Mouse (Mus musculus): ENCODE data around the gene Phyhipl.

The Phyhipl gene

DNA sequence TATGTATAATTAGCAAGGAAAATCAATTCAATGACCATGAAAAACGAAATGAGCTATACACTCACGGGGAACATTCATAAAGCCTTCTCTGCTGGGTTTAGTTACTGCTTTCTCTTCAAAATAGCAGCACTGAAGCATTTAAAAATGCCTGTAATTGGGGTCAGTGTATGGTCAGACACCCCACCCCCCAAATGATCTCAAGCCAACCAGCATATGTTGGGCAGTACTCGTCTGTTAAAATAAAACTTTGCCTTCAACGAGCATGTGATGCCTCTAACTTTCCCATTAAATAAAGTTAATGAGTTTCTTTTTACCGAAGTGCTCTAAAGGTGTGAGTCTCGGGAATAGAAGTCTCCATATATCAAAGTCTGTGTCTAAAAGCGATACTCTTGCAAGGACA lies at the start of gene Phyhipl:
TSS of gene Phyhipl (minus strand) at position 138 of the 400 bp plus-strand sequence.
- DNase-seq (ENCODE audit: low spot score in 2 of 2): no peak

GRCm38 (mm10) chr10:70703211-70703610 lies 47.4 kb upstream of the Phyhipl start:
- DNase-seq (ENCODE audit: low spot score in 2 of 2): no peak

- no peak for DNase-seq (ENCODE audit: low spot score in 2 of 2)
These were observed 43.8 kb upstream of the Phyhipl start for GRCm38 (mm10) chr10:70699581-70699980.

- no peak for DNase-seq (ENCODE audit: low spot score in 2 of 2)
These were observed 42.2 kb upstream of the Phyhipl start for GRCm38 (mm10) chr10:70698014-70698413.

DNA sequence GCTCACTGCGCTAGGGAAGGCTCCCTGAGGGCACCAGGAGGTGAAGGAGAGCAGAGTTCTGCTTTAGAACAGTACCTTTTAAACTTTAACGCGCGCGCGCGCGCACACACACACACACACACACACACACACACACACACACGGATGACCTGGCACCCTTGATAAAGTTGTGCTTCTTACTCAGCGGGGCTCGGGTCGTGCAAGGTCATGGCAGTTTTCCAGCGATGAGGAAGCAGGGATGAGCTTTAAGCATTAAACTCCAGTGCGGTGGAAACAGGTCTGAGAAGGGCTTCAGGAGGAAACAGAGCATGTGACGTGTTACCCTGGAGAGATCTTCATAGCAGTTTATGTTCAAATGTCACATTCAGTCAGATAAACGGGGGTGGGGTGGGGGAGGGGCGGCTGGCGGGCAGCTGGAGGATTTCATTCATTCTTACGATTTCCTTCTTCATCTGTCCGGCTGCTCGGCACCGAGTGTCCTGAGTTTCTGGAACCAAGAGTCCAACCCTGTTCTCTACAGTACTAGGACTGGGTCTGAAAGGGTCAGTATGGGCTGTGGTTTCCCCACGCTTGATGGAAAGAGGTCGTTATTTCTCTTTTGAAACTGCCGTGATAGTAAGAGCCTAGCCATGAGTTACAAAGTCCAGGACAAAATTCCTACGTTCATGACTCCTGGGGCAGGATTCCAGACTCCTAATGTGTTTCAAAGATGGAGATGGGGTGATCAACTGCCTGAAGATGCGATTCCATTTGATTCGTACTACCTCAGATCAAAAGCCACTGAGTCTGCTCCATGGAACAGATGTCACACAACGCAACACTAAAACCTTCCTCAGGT lies 41.2 kb upstream of the Phyhipl start:
- DNase-seq (ENCODE audit: low spot score in 2 of 2): no peak

DNA sequence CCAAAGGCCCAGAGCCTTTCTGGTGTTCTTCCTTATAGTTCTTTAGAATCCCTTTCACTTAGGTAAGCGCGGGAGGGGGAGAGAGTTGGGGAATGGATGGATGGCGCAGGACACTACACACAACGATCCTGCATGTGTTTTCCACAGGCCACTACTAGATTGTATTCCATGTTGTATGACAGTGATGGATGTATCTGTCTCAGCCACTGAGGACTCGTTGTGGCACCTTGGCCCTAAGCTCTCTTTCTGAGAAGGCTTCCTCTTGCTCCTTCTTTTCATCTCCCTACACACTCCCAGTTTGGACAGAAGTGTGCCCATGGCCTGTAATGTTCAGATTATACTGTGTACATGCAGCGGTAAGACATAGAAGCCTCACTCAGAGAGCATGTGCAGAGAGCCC lies 33.6 kb upstream of the Phyhipl start:
- no peak for DNase-seq (ENCODE audit: low spot score in 2 of 2)

DNA sequence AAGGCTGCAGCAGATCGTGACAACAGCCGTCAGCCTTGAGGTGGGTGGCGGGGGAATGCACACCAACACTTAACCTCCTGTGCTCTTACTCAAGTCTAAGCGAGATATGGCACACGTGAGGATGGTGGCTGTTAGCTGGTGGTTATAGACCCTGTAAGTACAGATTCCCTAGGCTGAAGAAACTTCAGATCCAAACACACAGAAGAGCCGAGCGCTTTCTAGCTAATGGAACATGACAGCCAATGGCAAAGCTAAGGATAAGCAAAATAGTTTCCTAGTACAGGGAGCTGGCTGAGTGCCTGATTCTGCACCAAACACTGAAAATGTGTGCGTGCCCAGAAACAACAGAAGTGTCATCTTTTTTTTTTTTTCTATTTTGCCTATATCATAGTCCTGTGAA lies 33.1 kb upstream of the Phyhipl start:
- no peak for DNase-seq (ENCODE audit: low spot score in 2 of 2)

- DNase-seq (ENCODE audit: low spot score in 2 of 2): peak in 1 of 2 experiments; percentile 53
These were observed 31.4 kb upstream of the Phyhipl start for GRCm38 (mm10) chr10:70686941-70687703.

GRCm38 (mm10) chr10:70686505-70686904 lies 30.7 kb upstream of the Phyhipl start:
- DNase-seq (ENCODE audit: low spot score in 2 of 2): peak; percentile 79 to 85

DNA sequence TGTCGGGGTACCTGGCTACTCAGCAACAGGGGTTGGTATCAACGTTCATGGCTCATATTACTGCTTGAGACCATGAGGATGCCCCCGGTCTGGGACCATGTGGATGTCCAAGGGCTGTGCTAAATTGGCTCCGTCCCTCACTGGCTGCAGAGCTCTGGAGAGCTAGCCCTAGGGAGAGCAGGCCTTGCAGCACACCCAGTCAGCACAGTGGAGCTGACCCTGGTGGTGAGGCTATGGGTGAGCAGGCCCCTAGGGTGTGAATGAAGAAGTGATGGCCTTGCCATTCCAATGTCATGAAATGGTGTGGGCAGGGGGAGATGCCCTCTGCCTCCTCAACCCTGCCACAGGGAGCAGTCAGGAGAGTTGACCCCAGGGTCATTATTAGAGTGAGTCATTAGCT lies 27.7 kb upstream of the Phyhipl start:
- peak in 1 of 2 experiments; percentile 19 for DNase-seq (ENCODE audit: low spot score in 2 of 2)

DNA sequence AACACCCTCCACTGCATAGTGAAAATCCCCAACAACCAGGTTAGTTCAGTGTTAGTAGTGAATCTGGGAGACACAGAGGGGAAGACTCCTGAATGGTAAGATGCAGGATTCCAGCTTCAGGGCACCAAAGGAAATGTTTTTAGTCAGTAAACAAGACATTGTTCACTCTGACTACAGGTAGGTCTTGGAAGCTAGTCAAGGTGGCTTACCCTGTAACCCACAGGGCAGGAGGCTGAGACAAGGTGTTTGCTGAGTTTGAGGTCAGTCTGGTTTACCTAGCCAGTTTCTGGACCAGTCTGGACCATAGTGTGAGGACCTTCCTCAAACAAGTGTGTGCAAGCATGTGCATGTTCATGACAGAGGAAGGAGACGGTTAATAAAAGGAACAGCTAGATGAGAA lies 22.2 kb upstream of the Phyhipl start:
- peak in 1 of 2 experiments; percentile 12 for DNase-seq (ENCODE audit: low spot score in 2 of 2)

GRCm38 (mm10) chr10:70656272-70656671 lies 507 bp upstream of the Phyhipl start:
- DNase-seq (ENCODE audit: low spot score in 2 of 2): no peak

GRCm38 (mm10) chr10:70654655-70655054 lies 1.1 kb downstream of the Phyhipl start:
- peak in 1 of 2 experiments; percentile 13 for DNase-seq (ENCODE audit: low spot score in 2 of 2)

DNA sequence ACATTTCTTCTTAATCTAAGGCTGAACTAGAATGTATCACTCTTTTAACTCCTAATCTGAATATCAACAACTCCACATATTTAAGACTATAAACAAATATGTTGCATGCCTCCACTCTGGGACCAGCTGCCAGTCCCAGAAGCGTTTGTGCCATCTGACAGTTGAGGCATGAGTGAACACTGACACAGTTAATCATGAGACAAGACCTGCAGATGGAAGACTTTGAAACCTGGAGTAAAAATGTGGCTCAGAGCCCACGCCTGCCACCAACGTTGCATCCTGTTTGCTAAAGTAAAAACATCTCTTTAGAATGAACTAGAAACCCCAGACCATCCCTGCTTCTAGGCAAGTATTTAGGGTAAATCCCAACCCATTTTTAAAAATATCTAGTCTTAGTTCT lies 1.6 kb downstream of the Phyhipl start:
- DNase-seq (ENCODE audit: low spot score in 2 of 2): peak in 1 of 2 experiments; percentile 19

GRCm38 (mm10) chr10:70651769-70652648 lies 3.8 kb downstream of the Phyhipl start:
- no peak for DNase-seq (ENCODE audit: low spot score in 2 of 2)

DNA sequence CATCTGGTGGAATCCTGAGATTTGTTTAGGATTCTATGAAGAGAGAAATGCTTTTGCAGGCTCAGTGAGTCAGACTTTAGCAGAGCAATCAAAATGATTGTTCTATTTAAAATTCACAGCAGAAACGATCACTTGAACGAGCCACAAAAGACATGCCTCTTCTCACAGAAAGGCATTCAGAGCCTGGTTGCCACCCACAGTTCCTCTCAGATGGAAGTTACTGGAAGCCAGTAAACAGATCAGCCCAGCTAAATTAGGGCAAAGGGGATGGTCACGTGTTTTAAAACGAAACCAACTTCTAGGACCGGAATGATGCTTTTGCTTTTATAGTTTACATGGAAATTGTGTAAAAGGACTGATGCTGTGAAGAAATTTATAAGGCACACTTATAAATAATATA lies 6.9 kb downstream of the Phyhipl start:
- DNase-seq (ENCODE audit: low spot score in 2 of 2): peak; percentile 61 to 77

DNA sequence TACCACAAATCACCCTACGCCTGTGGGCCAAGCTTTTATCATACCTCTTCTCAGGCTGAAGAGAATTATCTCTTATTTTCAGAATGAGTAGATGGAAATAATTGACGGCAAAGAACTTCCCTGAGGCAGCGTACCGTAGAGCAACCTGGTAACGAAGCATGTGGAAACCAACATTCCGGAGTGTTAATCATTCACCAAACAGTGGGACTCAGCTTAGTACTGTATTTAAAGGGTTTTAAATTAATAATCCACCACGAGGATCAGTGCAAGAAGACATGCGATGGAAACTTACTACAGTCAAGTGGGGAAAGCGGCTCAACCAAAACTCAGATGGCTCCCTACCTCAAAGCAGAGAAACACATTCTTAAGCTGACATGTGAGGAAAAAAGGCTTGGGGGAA lies 12.6 kb downstream of the Phyhipl start:
- no peak for DNase-seq (ENCODE audit: low spot score in 2 of 2)

GRCm38 (mm10) chr10:70640896-70641596 lies 14.7 kb downstream of the Phyhipl start:
- no peak for DNase-seq (ENCODE audit: low spot score in 2 of 2)

DNA sequence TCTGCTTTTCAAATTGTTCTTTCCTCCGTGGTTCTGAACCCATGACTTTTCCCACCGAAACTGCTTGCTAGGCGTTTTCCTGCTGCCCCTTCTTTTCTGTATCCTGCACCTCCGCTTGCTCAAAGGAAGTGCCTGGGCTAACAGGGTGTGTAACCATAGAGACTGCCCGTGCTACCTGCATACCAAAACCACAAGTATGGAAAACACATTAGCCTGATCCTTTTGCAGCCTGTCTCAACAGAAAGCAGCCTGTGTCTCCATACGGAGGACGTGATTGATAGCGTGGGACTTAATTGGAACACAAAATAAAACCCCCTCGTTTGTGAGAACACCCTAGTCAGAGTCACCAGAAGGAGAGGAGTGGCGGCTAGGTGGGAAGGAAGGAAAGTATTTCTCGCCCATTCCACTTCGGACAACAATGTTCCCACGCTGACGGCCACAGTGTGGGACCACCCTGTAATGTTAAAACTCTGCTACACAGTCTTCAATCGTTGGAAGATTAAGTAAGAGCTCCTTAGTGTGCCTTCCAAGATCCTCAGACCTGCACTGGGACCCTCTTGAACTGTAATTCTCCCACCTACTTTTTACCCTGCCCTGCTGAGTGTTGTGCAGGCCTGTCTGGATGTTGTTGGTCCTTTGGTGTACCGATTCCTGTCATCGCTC lies 15.6 kb downstream of the Phyhipl start:
- DNase-seq (ENCODE audit: low spot score in 2 of 2): no peak

GRCm38 (mm10) chr10:70637640-70638328 lies 18.0 kb downstream of the Phyhipl start:
- no peak for DNase-seq (ENCODE audit: low spot score in 2 of 2)
